Mouse (Mus musculus) R1 (cell line): ENCODE measurements around the gene Ms4a4a.
"Not testable (repeated sequence)": the region's sequence is repeated elsewhere in the genome, so short reads cannot be mapped to it uniquely, and the experiment has no call there.

Source experiments
- DNase-seq: peaks from one replicate; pipeline ENCODE4 v3.0.0-alpha.2; 2018; ENCODE audit warnings: low read depth, low spot score

Ms4a4a gene

GRCm38 (mm10) chr19:11375273-11375672 is at the start of gene Ms4a4a:
Gene Ms4a4a, plus strand, starts transcription at chr19:11375523.
- DNase-seq, result no peak

DNA sequence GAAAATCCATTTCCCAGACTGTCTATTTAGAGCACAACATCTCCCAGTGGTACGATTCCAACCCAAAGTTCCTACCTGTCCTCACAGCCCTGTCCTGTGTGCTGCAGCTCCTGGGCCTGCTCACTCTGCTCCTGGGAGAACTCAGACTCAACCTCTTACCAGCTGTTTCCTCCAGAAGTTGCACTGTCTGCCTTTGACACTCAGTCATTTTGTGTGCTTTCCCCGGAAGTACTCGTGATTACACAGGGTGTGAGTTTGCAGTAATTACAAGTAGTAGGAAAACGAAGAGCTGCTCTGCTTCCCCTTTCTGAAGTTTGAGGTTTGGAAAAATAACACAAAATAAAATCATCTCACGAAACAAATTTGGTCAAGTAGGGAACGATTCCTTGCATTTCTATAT is 39.4 kb upstream of the Ms4a4a start, which contains the start of gene Ms4a7:
Gene Ms4a7, minus strand, starts transcription at position 215 of the 400 bp plus-strand sequence.
- DNase-seq, result no peak

GRCm38 (mm10) chr19:11343147-11343546 is 32.2 kb upstream of the Ms4a4a start:
- DNase-seq, result no peak

- no peak for DNase-seq
Observed at GRCm38 (mm10) chr19:11343992-11344391, 31.3 kb upstream of the Ms4a4a start.

- peak; percentile 43 for DNase-seq
Observed at GRCm38 (mm10) chr19:11349698-11350481, 25.4 kb upstream of the Ms4a4a start.

DNA sequence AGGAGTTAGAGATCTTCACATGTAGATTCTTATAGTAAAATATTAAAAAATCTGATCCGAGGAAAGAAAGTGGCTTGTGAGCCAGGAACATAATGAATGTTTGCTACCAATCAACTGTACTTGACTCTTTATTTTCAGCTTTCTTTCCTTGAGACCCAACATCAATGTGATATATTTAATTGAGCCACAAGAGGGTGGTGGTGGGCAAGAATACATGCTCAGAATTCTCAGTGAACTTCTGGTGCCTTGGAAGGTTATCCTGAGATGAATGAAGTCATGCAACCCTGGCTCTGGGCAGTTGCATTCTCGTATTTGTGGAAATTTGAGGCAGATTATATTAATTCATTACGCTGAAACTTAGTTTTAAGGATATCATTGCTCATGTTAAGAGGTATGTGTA is 23.4 kb upstream of the Ms4a4a start:
- peak; percentile 26 for DNase-seq

DNA sequence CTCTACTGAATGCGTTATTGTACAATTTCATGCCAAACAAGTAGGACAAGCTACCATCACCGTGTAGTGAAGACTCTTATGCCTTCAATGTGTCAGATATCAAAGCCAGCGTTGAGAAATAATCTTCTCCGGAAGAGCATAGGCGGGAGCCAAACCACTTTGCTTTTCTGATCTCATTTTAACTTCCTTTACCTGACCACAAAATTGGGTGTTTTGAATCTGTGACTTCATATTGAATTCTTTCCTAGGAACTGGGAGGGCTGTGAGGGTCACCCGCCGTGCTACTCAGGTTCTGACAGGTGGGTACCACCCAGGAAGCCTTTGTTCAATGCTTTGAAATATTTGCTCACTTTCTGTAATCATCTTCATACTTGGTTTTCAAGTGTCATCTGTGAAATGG is 19.6 kb upstream of the Ms4a4a start:
- no peak for DNase-seq

DNA sequence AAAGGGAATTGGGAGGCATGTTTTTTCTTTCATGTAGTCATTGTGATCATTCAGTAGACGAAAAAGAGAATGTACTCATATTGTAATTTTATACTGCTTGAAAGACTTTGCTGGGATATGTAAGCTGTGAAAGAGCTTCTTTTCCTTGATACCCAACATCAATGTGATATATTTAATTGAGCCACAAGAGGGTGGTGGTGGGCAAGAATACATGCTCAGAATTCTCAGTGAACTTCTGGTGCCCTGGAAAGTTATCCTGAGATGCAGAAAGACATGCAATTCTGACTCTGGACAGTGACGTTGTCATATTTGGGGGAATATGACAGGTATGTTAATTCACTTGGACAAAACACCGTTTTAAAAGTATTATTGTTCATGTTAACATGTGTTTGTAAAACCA is 15.2 kb upstream of the Ms4a4a start:
- no peak for DNase-seq

- DNase-seq, result no peak
Observed at GRCm38 (mm10) chr19:11362002-11362401, 13.3 kb upstream of the Ms4a4a start.

- DNase-seq, result no peak
Observed at GRCm38 (mm10) chr19:11368310-11368709, 7.0 kb upstream of the Ms4a4a start.

GRCm38 (mm10) chr19:11371181-11371580 is 4.1 kb upstream of the Ms4a4a start:
- no peak for DNase-seq

DNA sequence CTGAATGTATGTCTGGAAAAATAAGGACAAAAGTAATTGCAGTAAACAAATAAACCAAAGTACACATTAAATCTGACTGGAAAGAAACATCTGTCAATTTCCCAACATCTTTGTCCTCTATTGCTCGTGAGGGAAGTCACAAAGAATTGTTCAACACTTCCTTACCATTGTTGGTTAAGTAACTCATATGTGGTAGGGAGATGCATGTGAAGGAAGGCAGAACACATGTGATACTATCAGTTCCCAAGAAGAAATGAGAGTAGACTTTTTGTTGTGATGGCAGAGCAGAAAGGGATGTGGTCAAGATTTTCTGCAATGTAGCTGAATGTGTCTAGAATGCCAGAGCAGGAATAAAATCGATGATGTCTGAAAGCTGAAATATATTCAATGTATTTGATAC is 1.1 kb downstream of the Ms4a4a start:
- no peak for DNase-seq

GRCm38 (mm10) chr19:11387109-11387508 is 11.8 kb downstream of the Ms4a4a start:
- no peak for DNase-seq

- DNase-seq, result no peak
Observed at GRCm38 (mm10) chr19:11387685-11388084, 12.4 kb downstream of the Ms4a4a start.

DNA sequence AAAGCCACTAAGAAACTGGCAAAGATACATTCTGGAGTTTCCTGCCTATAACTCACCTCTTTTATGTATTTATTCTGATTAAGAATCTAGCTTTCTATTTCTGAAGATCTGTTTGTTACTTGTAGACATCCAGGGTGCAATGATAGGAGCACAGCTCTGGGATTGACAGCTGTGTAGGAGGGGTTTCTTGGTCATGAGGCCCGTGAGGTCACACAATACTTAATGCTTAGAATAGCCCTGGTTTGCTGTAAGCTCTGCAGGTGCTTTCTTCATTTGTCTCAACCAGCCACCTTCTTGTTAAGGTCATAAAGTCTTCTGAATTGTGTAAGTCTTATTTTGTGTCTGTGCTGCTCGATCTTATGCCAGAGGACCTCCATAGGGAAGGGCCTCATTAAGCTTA is 13.6 kb downstream of the Ms4a4a start:
- no peak for DNase-seq

GRCm38 (mm10) chr19:11395769-11396168 is 20.4 kb downstream of the Ms4a4a start:
- DNase-seq, result no peak

GRCm38 (mm10) chr19:11404527-11404926 is 29.2 kb downstream of the Ms4a4a start, which contains the start of gene Ms4a4c:
Gene Ms4a4c, plus strand, starts transcription at chr19:11404770.
- DNase-seq, result no peak

- DNase-seq, result no peak
Observed at GRCm38 (mm10) chr19:11407428-11407827, 32.1 kb downstream of the Ms4a4a start.

DNA sequence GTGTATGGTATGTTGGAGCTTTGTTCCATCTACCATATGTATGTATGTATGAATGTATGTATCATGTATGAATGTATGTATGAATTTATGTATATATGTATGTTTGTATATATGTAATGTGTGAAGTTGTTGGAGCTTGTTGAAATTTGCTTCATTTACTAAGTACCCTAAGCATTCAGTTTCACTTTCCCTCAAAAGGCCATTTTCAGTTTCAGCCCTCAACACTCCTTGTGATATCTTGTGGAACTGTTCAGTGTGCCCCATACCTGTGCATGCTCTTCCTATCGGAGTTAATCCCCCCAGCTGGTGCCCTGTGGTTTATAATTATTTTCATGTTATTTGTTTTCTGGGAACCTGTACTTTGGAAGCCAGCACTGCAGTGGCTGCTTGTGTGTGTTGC is 33.3 kb downstream of the Ms4a4a start:
- DNase-seq, result no peak

DNA sequence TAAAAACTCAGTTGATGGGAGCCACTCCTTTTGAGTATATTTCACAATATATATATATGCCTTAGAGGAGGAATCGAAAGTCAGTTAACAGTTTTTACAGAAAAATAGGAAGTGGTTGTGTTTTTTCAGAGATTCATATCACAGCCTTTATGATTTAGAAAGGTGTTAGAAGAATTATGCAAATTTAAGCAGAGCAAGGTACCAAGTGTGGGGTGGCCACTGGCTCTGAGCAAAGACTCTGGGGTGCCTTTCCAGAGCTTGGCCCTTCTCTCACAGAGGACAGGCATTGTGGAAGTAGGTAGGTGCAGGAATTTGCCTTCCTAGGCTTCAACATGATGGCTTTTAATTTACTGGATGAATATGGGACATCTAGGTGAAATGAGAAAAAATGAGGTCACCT is 36.3 kb downstream of the Ms4a4a start:
- no peak for DNase-seq

DNA sequence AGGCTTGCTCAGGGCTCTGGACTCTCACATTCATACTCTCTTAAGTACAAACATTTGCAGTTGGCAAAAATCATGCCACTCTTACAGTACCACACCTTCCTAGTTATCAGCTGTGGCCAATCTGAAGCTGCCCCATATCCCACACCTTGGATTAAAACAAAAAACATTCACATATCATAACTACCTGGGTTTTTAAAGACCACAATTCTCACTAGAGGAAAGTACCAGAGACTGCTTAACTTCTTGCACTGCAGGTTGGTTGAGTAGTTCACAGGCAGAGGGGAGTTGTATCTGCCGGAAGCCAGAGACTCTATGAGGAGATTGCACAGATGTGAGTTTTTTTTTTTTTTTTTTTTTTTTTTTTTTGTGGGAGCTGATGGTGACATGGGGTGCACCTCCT is 38.8 kb downstream of the Ms4a4a start:
- DNase-seq, result no peak

DNA sequence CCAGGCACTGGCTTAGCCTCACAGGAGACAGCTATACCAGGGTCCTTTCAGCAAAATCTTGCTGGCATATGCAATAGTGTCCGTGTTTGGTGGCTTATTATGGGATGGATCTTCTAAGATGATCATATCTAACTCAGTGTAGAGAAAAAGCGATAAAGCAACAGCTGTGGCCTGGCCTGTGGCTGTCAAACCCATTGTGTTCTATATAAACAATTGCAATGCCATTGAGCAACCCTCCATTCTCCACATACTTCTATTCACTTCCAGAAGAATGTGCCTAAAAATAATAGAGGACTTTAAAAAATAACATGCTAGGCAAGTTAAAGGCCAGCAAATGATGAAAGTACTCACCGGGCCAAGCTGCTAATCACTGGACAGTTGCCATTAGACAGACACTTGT is 40.3 kb downstream of the Ms4a4a start:
- DNase-seq, result no peak

GRCm38 (mm10) chr19:11418865-11419264 is 43.5 kb downstream of the Ms4a4a start:
- DNase-seq, result not testable (repeated sequence)

DNA sequence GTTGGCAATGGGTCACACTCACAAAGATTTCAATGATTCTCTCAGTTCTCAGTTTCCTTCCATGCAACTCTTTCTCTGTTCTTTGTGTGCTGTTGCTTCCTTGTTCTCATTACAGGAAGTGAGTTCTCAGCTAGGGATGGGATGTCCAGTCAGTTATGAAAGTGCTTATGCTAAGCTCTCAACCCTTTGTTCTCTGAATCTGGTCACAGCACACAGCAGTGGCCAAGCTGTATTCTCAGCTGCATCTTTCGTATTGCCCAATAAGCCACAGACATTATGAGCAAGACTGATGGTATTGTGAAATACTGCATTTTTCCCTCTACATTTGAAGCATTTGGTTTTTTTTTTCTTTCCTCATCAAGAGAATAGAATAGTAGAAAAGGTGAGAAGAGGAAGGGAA is 55.9 kb downstream of the Ms4a4a start:
- DNase-seq, result not testable (repeated sequence)
